Mouse (Mus musculus): ENCODE measurements around the gene Mrpl20.

Mrpl20 gene

GRCm38 (mm10) chr4:155802741-155803339 is at the start of gene Mrpl20:
Mrpl20 (plus strand) TSS chr4:155802878.
- no peak for DNase-seq (ENCODE audit: extremely low read depth, low read depth, low spot score)

- no peak for DNase-seq (ENCODE audit: extremely low read depth, low read depth, low spot score)
These were observed 45.7 kb upstream of the Mrpl20 start for GRCm38 (mm10) chr4:155757011-155757410.

- DNase-seq (ENCODE audit: extremely low read depth, low read depth, low spot score) = no peak
These were observed 42.6 kb upstream of the Mrpl20 start for GRCm38 (mm10) chr4:155759862-155760612.

GRCm38 (mm10) chr4:155760613-155761355 is 41.9 kb upstream of the Mrpl20 start, which contains the start of gene Atad3a:
Atad3a (minus strand) TSS chr4:155761093.
- peak; percentile 85 for DNase-seq (ENCODE audit: extremely low read depth, low read depth, low spot score)

GRCm38 (mm10) chr4:155761356-155762099 is 41.1 kb upstream of the Mrpl20 start:
- no peak for DNase-seq (ENCODE audit: extremely low read depth, low read depth, low spot score)

- no peak for DNase-seq (ENCODE audit: extremely low read depth, low read depth, low spot score)
These were observed 40.3 kb upstream of the Mrpl20 start for GRCm38 (mm10) chr4:155762357-155762756.

GRCm38 (mm10) chr4:155769496-155769879 is 33.2 kb upstream of the Mrpl20 start:
- DNase-seq (ENCODE audit: extremely low read depth, low read depth, low spot score) = no peak

GRCm38 (mm10) chr4:155769880-155770512 is 32.7 kb upstream of the Mrpl20 start:
- no peak for DNase-seq (ENCODE audit: extremely low read depth, low read depth, low spot score)

- DNase-seq (ENCODE audit: extremely low read depth, low read depth, low spot score) = no peak
These were observed 32.1 kb upstream of the Mrpl20 start for GRCm38 (mm10) chr4:155770626-155771025.

- DNase-seq (ENCODE audit: extremely low read depth, low read depth, low spot score) = no peak
These were observed 31.0 kb upstream of the Mrpl20 start for GRCm38 (mm10) chr4:155771706-155772105.

GRCm38 (mm10) chr4:155772786-155773185 is 29.9 kb upstream of the Mrpl20 start:
- no peak for DNase-seq (ENCODE audit: extremely low read depth, low read depth, low spot score)

- DNase-seq (ENCODE audit: extremely low read depth, low read depth, low spot score) = no peak
These were observed 29.2 kb upstream of the Mrpl20 start for GRCm38 (mm10) chr4:155773335-155774078.

GRCm38 (mm10) chr4:155774280-155774754 is 28.4 kb upstream of the Mrpl20 start, which contains the start of gene Vwa1:
Vwa1 (minus strand) TSS chr4:155774698.
- DNase-seq (ENCODE audit: extremely low read depth, low read depth, low spot score) = no peak

GRCm38 (mm10) chr4:155774971-155775740 is 27.5 kb upstream of the Mrpl20 start:
- DNase-seq (ENCODE audit: extremely low read depth, low read depth, low spot score) = no peak

- no peak for DNase-seq (ENCODE audit: extremely low read depth, low read depth, low spot score)
These were observed 26.8 kb upstream of the Mrpl20 start for GRCm38 (mm10) chr4:155775855-155776254.

GRCm38 (mm10) chr4:155776704-155777335 is 25.9 kb upstream of the Mrpl20 start:
- no peak for DNase-seq (ENCODE audit: extremely low read depth, low read depth, low spot score)

GRCm38 (mm10) chr4:155777816-155778215 is 24.9 kb upstream of the Mrpl20 start:
- no peak for DNase-seq (ENCODE audit: extremely low read depth, low read depth, low spot score)

GRCm38 (mm10) chr4:155779498-155779897 is 23.2 kb upstream of the Mrpl20 start:
- DNase-seq (ENCODE audit: extremely low read depth, low read depth, low spot score) = no peak
